Mouse (Mus musculus): ENCODE measurements around the gene Snx5. TPM values are rescaled to one million over a fixed set of nuclear protein-coding genes. Genes with fewer than 3 reads are reported as not detected.
A peak's percentile ranks its signal among the peaks of the same experiment; 100 is the strongest.

Snx5 gene
- 66.8 and 67.9 TPM in 2 replicates for polyA plus RNA-seq (2012; rRNA removed)

GRCm38 (mm10) chr2:144270507-144271420 lies at the start of gene Snx5, which contains the start of gene Mgme1:
Gene Snx5 (minus strand): TSS chr2:144270906.
Gene Mgme1 (plus strand): TSS chr2:144270663.
- peak; percentile 98 for DNase-seq (ENCODE audit: low read depth)
- TF ChIP-seq CTCF (IDR thresholded peaks at IDR 0.05; ENCODE audit: borderline replicate concordance, extremely low read depth, insufficient read depth, insufficient read length) = no peak
- peak; percentile 83 for TF ChIP-seq POLR2A (IDR thresholded peaks at IDR 0.05; ENCODE audit: borderline replicate concordance, extremely low read depth, insufficient read depth, insufficient read length, poor library complexity, severe bottlenecking)

GRCm38 (mm10) chr2:144311372-144311771 lies 40.7 kb upstream of the Snx5 start:
- no peak for DNase-seq (ENCODE audit: low read depth)
- TF ChIP-seq CTCF (IDR thresholded peaks at IDR 0.05; ENCODE audit: borderline replicate concordance, extremely low read depth, insufficient read depth, insufficient read length) (no peak), POLR2A (IDR thresholded peaks at IDR 0.05; ENCODE audit: borderline replicate concordance, extremely low read depth, insufficient read depth, insufficient read length, poor library complexity, severe bottlenecking) (no peak)

GRCm38 (mm10) chr2:144310273-144310672 lies 39.6 kb upstream of the Snx5 start:
- no peak for TF ChIP-seq POLR2A (IDR thresholded peaks at IDR 0.05; ENCODE audit: borderline replicate concordance, extremely low read depth, insufficient read depth, insufficient read length, poor library complexity, severe bottlenecking)
- no peak for TF ChIP-seq CTCF (IDR thresholded peaks at IDR 0.05; ENCODE audit: borderline replicate concordance, extremely low read depth, insufficient read depth, insufficient read length)
- DNase-seq (ENCODE audit: low read depth) = no peak

- TF ChIP-seq CTCF (IDR thresholded peaks at IDR 0.05; ENCODE audit: borderline replicate concordance, extremely low read depth, insufficient read depth, insufficient read length) (no peak), POLR2A (IDR thresholded peaks at IDR 0.05; ENCODE audit: borderline replicate concordance, extremely low read depth, insufficient read depth, insufficient read length, poor library complexity, severe bottlenecking) (no peak)
- peak; percentile 13 for DNase-seq (ENCODE audit: low read depth)
These were observed 37.9 kb upstream of the Snx5 start for GRCm38 (mm10) chr2:144308561-144308960.

- no peak for DNase-seq (ENCODE audit: low read depth)
- TF ChIP-seq CTCF (IDR thresholded peaks at IDR 0.05; ENCODE audit: borderline replicate concordance, extremely low read depth, insufficient read depth, insufficient read length) (no peak), POLR2A (IDR thresholded peaks at IDR 0.05; ENCODE audit: borderline replicate concordance, extremely low read depth, insufficient read depth, insufficient read length, poor library complexity, severe bottlenecking) (no peak)
These were observed 35.1 kb upstream of the Snx5 start for GRCm38 (mm10) chr2:144305721-144306294.

- no peak for TF ChIP-seq CTCF (IDR thresholded peaks at IDR 0.05; ENCODE audit: borderline replicate concordance, extremely low read depth, insufficient read depth, insufficient read length)
- TF ChIP-seq POLR2A (IDR thresholded peaks at IDR 0.05; ENCODE audit: borderline replicate concordance, extremely low read depth, insufficient read depth, insufficient read length, poor library complexity, severe bottlenecking) = no peak
- DNase-seq (ENCODE audit: low read depth) = no peak
These were observed 30.4 kb upstream of the Snx5 start for GRCm38 (mm10) chr2:144301101-144301500.

- DNase-seq (ENCODE audit: low read depth) = no peak
- no peak for TF ChIP-seq POLR2A (IDR thresholded peaks at IDR 0.05; ENCODE audit: borderline replicate concordance, extremely low read depth, insufficient read depth, insufficient read length, poor library complexity, severe bottlenecking)
- TF ChIP-seq CTCF (IDR thresholded peaks at IDR 0.05; ENCODE audit: borderline replicate concordance, extremely low read depth, insufficient read depth, insufficient read length) = no peak
These were observed 29.3 kb upstream of the Snx5 start for GRCm38 (mm10) chr2:144299749-144300669.

GRCm38 (mm10) chr2:144295145-144295735 lies 24.5 kb upstream of the Snx5 start:
- no peak for DNase-seq (ENCODE audit: low read depth)
- TF ChIP-seq POLR2A (IDR thresholded peaks at IDR 0.05; ENCODE audit: borderline replicate concordance, extremely low read depth, insufficient read depth, insufficient read length, poor library complexity, severe bottlenecking) = no peak
- TF ChIP-seq CTCF (IDR thresholded peaks at IDR 0.05; ENCODE audit: borderline replicate concordance, extremely low read depth, insufficient read depth, insufficient read length) = no peak

- TF ChIP-seq POLR2A (IDR thresholded peaks at IDR 0.05; ENCODE audit: borderline replicate concordance, extremely low read depth, insufficient read depth, insufficient read length, poor library complexity, severe bottlenecking) = no peak
- no peak for TF ChIP-seq CTCF (IDR thresholded peaks at IDR 0.05; ENCODE audit: borderline replicate concordance, extremely low read depth, insufficient read depth, insufficient read length)
- DNase-seq (ENCODE audit: low read depth) = no peak
These were observed 21.0 kb upstream of the Snx5 start for GRCm38 (mm10) chr2:144291600-144292305.

- DNase-seq (ENCODE audit: low read depth) = no peak
- TF ChIP-seq CTCF (IDR thresholded peaks at IDR 0.05; ENCODE audit: borderline replicate concordance, extremely low read depth, insufficient read depth, insufficient read length) = no peak
- no peak for TF ChIP-seq POLR2A (IDR thresholded peaks at IDR 0.05; ENCODE audit: borderline replicate concordance, extremely low read depth, insufficient read depth, insufficient read length, poor library complexity, severe bottlenecking)
These were observed 19.6 kb upstream of the Snx5 start for GRCm38 (mm10) chr2:144290321-144290720.

All from brain, embryonic 14.5 days (tissue).